Mouse (Mus musculus) monocyte, adult 59 days (primary cell): ENCODE results near the gene Frs2. TPM values are rescaled to one million over a fixed set of nuclear protein-coding genes. Genes with fewer than 3 reads are reported as not detected.

Experiments used
- total RNA-seq, 2 experiments: library from RNA; stranded (reverse); gene quantifications; one replicate each; pipeline ENCODE4 v1.2.4; 2023

The Frs2 gene
- total RNA-seq: 10 to 100 TPM; 20.8 to 22.4 TPM

DNA sequence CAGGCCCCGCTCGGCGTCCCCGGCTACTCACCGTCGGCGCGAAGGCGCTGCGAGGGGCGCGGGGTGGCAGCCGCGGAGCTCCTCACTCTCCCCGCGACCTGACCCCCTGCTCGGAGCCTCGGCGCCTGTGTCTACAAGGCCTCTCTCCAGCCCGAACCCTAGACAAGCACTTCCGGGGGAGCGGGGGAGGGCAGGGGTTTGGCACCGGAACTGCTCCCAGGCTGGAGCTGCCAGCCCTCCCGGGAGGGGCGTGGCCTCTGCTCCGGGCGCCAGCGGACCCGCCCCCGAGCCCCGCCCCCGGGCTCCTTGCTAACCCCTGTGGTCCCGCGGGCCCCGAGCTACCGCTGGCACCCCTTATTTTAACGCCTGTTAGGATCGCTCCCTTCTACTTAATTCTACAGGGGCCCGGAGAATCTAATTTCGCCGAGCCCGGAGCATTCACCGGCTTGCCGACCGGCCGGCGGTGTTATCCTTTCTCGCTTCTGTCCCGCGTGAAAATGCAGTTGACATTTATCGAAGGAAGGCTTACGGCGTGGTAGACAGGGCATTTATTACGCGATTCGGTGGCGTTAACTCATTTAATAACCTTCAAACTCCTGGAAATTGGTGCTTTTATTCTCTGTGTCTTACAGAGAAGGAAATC, at the start of gene Frs2:
Gene Frs2, minus strand, starts transcription at position 174 of the 643 bp plus-strand sequence.

DNA sequence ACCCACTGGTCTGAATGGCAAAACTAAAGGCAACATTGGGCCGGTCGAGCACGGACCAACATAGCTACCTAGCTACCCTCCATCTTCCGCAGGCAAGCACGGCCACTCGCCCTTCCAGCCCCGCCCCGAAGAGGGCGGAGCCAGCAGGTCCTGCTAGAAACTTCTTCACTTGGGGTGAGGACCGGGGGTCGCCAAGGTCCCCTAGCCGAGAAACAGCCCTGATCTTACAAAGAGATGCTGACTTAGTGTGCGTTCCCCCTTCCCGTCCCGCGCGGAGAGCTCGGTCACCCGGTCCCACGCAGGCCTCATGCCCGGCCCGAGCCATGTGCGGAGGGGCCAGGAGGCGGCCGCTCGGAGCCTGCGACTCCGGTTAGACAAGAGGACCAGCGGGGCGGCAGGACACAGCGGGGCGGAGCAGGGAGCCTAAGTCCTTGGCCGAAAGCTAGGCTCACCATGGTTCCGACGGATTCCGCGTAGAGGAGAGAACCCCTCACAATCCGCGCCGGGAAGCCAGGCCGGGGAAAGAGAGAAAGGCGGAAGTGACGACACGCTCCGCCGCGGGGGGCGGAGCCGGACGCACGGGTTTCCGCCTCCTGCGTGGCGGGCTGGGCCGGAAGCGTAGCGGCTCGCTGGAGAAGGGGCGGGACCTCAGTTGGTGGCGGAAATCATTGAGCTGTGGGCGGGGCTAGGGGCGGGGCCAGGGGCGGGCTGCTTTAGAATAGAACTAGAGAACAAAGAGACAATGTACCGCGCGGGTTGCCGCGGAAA, 84.9 kb downstream of the Frs2 start, which contains the start of gene Cct2:
Gene Cct2, minus strand, starts transcription at position 561 of the 768 bp plus-strand sequence.

DNA sequence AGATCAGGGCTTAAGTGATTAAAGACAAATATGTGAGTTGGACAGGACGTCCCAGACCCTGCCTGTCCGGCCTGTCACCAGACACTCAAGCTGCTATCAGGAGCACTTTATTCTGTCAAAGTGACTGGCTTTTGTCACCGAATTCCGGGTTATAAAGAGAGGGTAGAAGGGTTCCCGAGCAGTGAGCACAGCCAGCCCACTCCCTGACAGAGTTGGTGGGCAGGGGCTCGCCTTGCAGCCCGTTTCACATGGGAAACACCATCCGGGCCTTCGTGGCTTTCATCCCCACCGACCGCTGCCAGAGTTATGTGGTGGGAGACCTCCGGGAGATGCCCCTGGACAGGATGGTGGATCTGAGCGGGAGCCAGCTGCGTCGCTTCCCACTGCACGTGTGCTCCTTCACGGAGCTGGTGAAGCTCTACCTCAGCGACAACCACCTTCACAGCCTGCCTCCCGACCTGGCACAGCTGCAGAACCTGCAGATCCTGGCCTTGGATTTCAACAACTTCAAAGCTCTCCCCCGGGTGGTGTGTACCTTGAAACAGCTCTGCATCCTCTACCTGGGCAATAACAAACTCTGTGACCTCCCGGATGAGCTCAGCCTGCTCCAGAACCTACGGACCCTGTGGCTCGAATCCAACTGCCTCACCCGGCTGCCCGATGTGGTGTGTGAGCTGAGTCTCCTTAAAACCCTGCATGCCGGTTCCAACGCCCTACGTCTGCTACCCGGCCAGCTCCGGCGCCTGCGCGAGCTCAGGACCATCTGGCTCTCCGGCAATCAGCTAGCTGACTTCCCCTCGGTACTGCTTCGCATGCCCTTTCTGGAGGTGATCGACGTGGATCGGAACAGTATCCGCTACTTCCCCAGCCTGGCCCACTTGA, 102.9 kb downstream of the Frs2 start, which contains the start of gene Lrrc10:
Gene Lrrc10, plus strand, starts transcription at position 167 of the 882 bp plus-strand sequence.

Other genes starting within 250 kb of the Frs2 start
- gene Rab3ip, start 197.8 kb downstream of the Frs2 start, total RNA-seq: 10 to 100 TPM; 13.7 to 16.0 TPM
- not detected for gene Gm10271, start 175.9 kb downstream of the Frs2 start, total RNA-seq
- not detected for gene Best3, start 162.2 kb downstream of the Frs2 start, total RNA-seq
- not detected for gene Lrrc10, start 103.2 kb downstream of the Frs2 start, total RNA-seq
- gene Cct2, start 84.7 kb downstream of the Frs2 start, total RNA-seq: 100 to 1,000 TPM; 134 to 141 TPM
- gene Yeats4, start 76.0 kb upstream of the Frs2 start, total RNA-seq: 10 to 100 TPM; 50.0 to 51.0 TPM
- gene 9530003J23Rik, start 90.2 kb upstream of the Frs2 start, total RNA-seq: not detected
- over 10,000 TPM; 14,740 to 17,541 TPM for gene Lyz2, start 133.8 kb upstream of the Frs2 start, total RNA-seq
- 1,000 to 10,000 TPM; 1,464 to 1,772 TPM for gene Lyz1, start 144.3 kb upstream of the Frs2 start, total RNA-seq
- 10 to 100 TPM; 53.7 to 58.6 TPM for gene Cpsf6, start 231.5 kb upstream of the Frs2 start, total RNA-seq